Mouse (Mus musculus) CD4-positive, CD25-positive, alpha-beta regulatory T cell (primary cell): ENCODE data around the gene Slc25a11. TPM values are rescaled to one million over a fixed set of nuclear protein-coding genes. Genes with fewer than 3 reads are reported as not detected.

Experiments used
- polyA plus RNA-seq: library from polyadenylated mRNA; unstranded; fragments of 100-300 nt; shearing (Covaris generic); gene quantifications from one replicate; pipeline ENCODE4 v1.2.1, GENCODE M21; 2017

The Slc25a11 gene
- 168 TPM for polyA plus RNA-seq

DNA sequence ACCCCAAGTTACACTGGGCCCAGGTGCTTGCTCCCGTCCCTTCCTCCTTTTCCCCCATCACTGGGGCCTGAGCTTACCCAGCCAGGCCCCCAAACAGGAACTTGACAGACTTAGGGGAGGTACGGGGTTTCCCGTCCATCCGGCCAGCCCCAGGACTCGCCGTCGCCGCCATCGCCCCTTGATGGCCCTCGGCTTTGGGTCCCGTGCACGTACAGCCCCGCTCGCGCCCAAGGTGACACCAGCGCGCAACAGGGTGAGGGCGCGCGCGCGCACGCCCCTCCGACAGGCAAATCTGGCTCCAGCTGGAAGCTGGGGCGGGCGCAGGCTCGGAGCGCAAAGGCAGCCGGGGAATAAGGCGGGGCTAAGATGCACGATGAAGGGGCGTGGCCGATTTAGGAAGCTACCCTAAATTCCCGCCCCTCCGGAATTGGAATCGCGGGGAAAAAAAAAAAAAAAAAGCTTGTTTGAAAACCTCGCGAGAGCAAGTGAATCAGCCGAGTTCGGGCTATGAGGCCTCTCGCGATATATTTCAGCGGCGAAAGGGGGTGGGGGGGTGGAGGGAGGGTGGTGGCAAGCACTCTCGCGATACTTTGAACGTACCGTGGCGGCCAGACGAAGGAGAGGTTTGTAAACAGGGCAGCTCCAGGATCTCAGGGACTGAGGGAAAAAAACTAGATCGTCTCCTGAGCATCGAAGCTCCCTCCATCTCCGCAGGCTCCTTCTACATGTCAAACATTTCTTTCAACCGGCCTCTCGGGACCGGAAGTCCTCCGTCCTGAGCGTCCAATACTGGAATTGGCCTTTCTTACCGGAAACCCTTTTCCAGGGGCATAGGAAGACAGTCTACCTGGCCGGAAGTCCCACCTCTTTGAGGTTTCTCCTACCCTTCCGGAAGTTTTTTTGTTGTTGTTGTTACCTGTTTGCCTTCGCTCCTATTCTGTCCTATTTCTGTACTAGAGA, at the start of gene Slc25a11, which contains the start of gene Rnf167:
Gene Slc25a11 (minus strand): TSS at position 789 of the 960 bp plus-strand sequence.
Gene Rnf167 (plus strand): TSS at position 545 of the 960 bp plus-strand sequence.

DNA sequence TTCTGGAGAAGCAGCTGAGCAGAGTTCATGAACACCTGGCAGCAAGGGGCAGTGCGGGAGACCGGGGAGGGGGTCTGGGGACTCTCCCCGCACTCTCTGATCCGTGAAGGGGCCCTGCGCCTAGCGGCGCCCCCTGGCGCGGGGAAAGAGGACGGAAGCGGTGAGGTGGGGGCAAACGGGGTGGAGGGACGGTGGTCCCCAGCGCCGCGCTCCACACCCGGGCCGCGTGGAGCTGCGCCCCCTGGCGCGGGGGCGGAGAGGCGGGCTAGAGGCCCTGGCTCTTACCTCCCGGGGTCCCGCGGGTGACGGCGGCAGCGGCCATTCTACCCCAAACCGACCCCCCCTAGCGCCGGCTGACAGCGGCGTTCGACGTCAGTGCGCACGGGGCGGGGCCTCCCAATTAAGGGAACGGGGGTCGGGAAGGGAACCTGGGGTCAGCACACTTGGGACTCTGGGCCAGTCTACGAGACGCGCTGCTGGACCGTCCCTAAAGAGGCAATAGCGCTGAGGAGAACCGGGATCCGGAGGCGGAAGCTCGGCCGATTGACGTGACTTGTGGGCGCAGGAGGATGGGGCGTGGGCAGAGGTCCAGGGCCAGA, 40.4 kb upstream of the Slc25a11 start, which contains the start of gene Camta2:
Gene Camta2 (minus strand): TSS at position 505 of the 599 bp plus-strand sequence.

DNA sequence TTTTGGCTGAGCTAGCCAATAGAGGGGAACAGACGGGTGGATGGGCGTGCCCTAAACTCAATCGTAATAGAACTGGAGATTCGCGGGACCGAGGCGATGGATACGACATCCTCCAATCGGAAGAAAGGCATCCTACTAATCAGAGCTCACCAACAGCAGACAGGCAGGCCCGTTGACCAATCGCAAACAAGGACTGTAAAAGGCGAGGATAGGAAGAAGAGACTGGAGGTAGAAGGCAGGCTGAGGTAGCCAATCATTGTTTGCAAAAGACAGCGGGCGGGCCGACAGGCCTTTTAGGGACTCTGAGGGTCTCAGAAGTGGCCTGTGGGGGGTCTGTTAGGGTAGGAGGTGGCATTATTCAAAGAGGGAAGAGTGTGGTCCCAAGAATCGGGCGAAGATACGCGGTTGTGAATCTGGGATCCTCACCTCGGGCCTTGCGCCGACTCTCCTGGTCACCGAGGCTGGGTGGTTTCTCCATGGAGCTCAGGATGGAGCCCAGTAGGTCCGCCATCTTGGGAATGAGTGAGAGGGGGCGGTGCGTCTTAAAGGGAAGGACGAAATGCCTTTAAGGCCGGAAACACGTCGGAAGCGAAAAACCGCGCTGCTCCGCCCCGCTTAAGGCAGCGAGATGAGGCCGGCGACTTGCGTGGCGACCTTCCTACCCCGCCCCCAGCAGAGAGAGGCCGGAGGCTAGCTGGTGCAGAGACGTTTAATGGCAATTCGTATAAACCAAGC, 21.7 kb upstream of the Slc25a11 start, which contains the start of gene Spag7:
Gene Spag7 (minus strand): TSS at position 646 of the 735 bp plus-strand sequence.

DNA sequence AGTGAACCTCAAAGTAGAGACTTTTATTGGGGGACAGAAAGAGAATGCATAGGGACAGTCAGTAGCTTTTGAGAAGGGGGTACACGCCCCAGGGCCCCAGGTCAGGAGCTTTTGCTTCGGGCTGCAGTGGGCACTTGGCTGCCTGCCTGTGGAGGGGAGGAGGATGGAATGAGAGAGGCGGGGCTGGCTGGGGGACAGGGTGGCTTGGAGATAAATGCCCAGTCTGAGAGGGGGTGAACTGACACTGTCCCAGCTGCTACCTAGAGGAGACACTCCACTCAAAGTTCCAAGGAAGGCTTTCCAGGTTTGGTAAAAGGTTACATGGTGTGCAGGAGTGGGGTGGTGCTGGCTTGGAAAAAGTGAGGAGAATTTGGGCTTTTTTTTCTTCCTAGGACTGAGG, 9.7 kb upstream of the Slc25a11 start, which contains the start of gene Eno3:
Gene Eno3 (plus strand): TSS at position 239 of the 400 bp plus-strand sequence.

DNA sequence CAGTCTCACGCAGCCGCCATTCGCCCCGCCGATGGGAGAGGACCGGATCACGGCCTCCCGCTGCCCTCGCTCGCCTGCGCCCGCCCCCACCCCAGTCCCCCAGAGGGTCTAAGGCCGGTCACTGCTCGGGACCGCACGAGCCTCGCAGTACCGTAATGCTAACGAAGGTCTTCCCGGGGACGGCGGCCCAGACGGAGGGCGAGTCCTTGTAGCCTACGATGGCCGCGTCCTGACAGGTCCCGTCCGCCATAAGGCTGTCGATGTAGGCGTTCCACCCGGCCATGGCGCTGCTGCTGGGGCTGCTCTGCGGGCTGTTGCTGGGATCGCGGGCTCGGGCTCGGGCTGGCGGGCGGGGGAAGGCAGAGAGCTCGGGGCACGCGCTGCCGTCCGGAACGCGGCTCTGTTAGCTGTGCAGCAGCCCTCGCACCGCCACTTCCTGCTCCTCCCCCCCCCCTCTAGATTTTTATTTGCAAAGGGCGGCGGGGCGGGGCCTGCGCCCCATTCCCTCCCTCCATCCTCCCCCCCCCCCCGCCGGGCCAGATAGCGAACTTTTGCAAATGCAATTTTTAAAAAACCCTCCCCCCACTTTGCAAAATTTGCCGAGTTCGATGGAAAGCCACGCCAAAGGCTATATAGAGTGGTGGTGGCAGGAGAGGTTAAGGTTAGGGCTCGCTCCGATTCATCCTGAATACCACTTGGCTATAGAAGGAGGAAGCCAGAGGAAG, 7.1 kb upstream of the Slc25a11 start, which contains the start of gene Pfn1:
Gene Pfn1 (minus strand): TSS at position 447 of the 725 bp plus-strand sequence.

DNA sequence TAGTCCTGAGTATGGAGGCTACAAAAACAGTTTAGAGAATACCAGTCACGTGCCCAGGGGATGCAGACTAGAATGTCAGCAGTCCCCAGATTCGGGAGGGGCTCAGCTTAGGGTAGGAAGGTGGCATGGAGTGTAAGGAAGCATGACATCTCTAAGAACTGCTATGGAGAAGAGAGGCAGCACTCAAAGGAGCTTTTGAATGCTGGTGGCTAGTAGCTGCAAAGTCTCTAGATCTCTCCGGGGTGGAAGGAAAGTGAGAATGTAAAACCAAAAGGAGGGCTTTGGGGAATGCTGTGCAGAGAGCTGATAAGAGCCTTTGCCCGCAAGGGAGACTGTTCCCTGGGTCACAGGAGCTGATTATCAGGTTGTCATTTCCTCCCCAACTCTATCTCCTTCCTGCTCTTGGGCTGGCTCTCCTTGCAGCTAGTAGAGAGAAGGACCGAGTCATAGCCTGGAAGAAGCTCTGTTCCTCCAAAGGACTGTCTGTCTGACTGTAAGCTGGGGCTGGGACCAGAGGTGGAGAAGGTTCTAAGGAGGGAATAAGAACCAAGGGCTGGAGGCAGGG, 8.5 kb downstream of the Slc25a11 start, which contains the start of gene Gp1ba:
Gene Gp1ba (plus strand): TSS at position 409 of the 565 bp plus-strand sequence.

DNA sequence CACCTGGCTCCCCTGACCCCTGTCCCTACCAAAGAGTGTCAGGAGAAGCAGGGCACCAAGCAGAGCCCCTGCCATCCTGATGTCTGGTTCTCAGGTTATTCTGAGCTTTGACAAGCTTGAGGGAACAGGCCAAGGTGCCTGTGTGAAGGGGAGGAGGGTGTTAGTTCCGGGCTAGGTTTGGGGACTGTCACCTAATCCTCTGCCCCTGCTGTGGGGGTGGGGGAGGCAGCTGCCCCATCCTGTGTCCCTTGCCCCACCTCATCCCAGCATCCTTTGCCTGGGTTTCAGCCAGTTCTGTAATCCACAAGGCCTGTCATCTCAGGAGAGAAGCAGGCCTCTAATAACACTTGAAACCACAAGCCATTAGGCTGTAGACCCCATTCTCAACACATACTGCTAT, 28.2 kb downstream of the Slc25a11 start, which contains the start of gene Chrne:
Gene Chrne (minus strand): TSS at position 116 of the 400 bp plus-strand sequence.

DNA sequence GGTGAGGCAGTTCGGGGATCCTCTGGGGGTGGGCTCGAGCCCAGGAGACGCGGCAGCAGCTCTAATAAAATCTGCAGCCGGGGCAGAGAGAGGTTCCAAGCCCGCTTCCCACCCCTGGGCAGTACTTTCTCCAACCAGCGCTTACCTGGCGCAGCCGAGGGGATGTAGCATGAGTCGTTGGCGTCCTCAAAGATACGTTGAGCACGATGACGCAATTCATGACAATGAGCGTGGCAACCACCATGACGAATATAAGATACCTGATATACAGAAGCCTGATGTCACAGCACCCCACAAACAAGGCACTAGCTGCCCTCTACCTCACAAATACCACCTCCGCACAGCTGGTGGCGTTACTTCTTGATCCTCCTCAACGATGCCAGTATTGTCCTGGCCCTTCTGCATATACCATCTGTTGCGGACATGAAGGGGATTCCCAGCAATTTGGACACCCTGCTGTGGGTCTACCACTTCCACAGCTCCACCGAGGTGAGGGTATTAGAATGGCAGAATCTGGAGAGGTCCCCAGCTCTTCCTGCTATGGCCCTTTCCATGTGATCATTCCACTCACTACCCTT, 31.7 kb downstream of the Slc25a11 start, which contains the start of gene 4930544D05Rik:
Gene 4930544D05Rik (plus strand): TSS at position 333 of the 578 bp plus-strand sequence.

Other genes starting within 250 kb of the Slc25a11 start
- gene Pelp1, start 237.4 kb downstream of the Slc25a11 start, polyA plus RNA-seq: 13.5 TPM
- gene Arrb2, start 214.8 kb downstream of the Slc25a11 start, polyA plus RNA-seq: 284 TPM
- gene Med11, start 195.6 kb downstream of the Slc25a11 start, polyA plus RNA-seq: 70.2 TPM
- 0.13 TPM for gene Zmynd15, start 188.0 kb downstream of the Slc25a11 start, polyA plus RNA-seq
- 1.1 TPM for gene Cxcl16, start 187.5 kb downstream of the Slc25a11 start, polyA plus RNA-seq
- gene Tm4sf5, start 142.2 kb downstream of the Slc25a11 start, polyA plus RNA-seq: 1.2 TPM
- gene Vmo1, start 132.9 kb downstream of the Slc25a11 start, polyA plus RNA-seq: not detected
- not detected for gene Gltpd2, start 128.3 kb downstream of the Slc25a11 start, polyA plus RNA-seq
- gene Psmb6, start 122.1 kb downstream of the Slc25a11 start, polyA plus RNA-seq: 353 TPM
- gene Gm40193, start 114.5 kb downstream of the Slc25a11 start, polyA plus RNA-seq: not detected
- gene Pld2, start 107.4 kb downstream of the Slc25a11 start, polyA plus RNA-seq: 1.9 TPM
- gene Mink1, start 84.6 kb downstream of the Slc25a11 start, polyA plus RNA-seq: 17.5 TPM
- gene 4930544D05Rik, start 31.6 kb downstream of the Slc25a11 start, polyA plus RNA-seq: 0.30 TPM
- 1.1 TPM for gene Chrne, start 28.3 kb downstream of the Slc25a11 start, polyA plus RNA-seq
- gene Gp1ba, start 8.4 kb downstream of the Slc25a11 start, polyA plus RNA-seq: 0.08 TPM
- 428 TPM for gene Rnf167, start 244 bp downstream of the Slc25a11 start, polyA plus RNA-seq
- gene Pfn1, start 7.2 kb upstream of the Slc25a11 start, polyA plus RNA-seq: 5,457 TPM
- 36.6 TPM for gene Eno3, start 9.7 kb upstream of the Slc25a11 start, polyA plus RNA-seq
- 81.0 TPM for gene Spag7, start 21.9 kb upstream of the Slc25a11 start, polyA plus RNA-seq
- 43.3 TPM for gene Camta2, start 40.6 kb upstream of the Slc25a11 start, polyA plus RNA-seq
- 0.66 TPM for gene Inca1, start 52.7 kb upstream of the Slc25a11 start, polyA plus RNA-seq
- gene Kif1c, start 53.1 kb upstream of the Slc25a11 start, polyA plus RNA-seq: 1.8 TPM
- 7.6 TPM for gene Zfp3, start 116.7 kb upstream of the Slc25a11 start, polyA plus RNA-seq
- 0.38 TPM for gene Scimp, start 165.1 kb upstream of the Slc25a11 start, polyA plus RNA-seq
- 46.9 TPM for gene Rabep1, start 197.3 kb upstream of the Slc25a11 start, polyA plus RNA-seq